Mouse (Mus musculus) C2C12 (cell line): ENCODE results near the gene Oxt. TPM values are rescaled to one million over a fixed set of nuclear protein-coding genes. Genes with fewer than 3 reads are reported as not detected.

ENCODE experiments used
- H3K27me3 ChIP-seq: one replicate; pipeline ENCODE4 v1.6.1; 2011; ENCODE audit not compliant: control insufficient read depth, insufficient read depth, insufficient read length
- H3K36me3 ChIP-seq: one replicate; pipeline ENCODE4 v1.6.1; 2011; ENCODE audit not compliant: control insufficient read depth, insufficient read depth
- H3K4me3 ChIP-seq: one replicate; pipeline ENCODE4 v1.5.1; 2011; ENCODE audit warnings: mild to moderate bottlenecking, control low read depth; ENCODE audit not compliant: poor library complexity, insufficient read depth, severe bottlenecking
- H3K79me2 ChIP-seq: one replicate; pipeline ENCODE4 v1.6.1; 2011; ENCODE audit not compliant: control insufficient read depth, insufficient read depth
- H3K79me3 ChIP-seq: one replicate; pipeline ENCODE4 v1.6.1; 2011; ENCODE audit warnings: low read depth, control low read depth
- H3ac ChIP-seq: one replicate; pipeline ENCODE3; 2011; ENCODE audit warnings: low read depth; ENCODE audit not compliant: control insufficient read depth, insufficient read length
- CEBPB ChIP-seq: IDR thresholded peaks from one replicate; pipeline ENCODE4 v1.6.1; 2011; ENCODE audit warnings: low read depth, mild to moderate bottlenecking, control low read depth, moderate library complexity
- CTCF ChIP-seq: IDR thresholded peaks from one replicate; pipeline ENCODE4 v1.5.1; 2011; ENCODE audit not compliant: control insufficient read depth, insufficient read depth, insufficient read length
- FOSL1 ChIP-seq: IDR thresholded peaks from one replicate; pipeline ENCODE4 v1.8.0; 2011; ENCODE audit warnings: mild to moderate bottlenecking, low read length; ENCODE audit not compliant: poor library complexity, insufficient read depth, severe bottlenecking
- MAX ChIP-seq: IDR thresholded peaks from one replicate; pipeline ENCODE4 v1.6.1; 2011; ENCODE audit warnings: mild to moderate bottlenecking, control low read depth
- MYOD1 ChIP-seq: IDR thresholded peaks from one replicate; pipeline ENCODE4 v1.6.1; 2011; ENCODE audit warnings: low read depth; ENCODE audit not compliant: control insufficient read depth, insufficient read length
- MYOG ChIP-seq: IDR thresholded peaks from one replicate; pipeline ENCODE4 v1.6.1; 2011; ENCODE audit not compliant: control insufficient read depth, insufficient read length; ENCODE audit errors: extremely low read depth
- USF1 ChIP-seq: IDR thresholded peaks from one replicate; pipeline ENCODE4 v1.6.1; 2011; ENCODE audit warnings: low read depth, mild to moderate bottlenecking, control low read depth, moderate library complexity
- polyA plus RNA-seq: library from polyadenylated mRNA; unstranded; fragments of >200 nt; fragmentation: generic; extraction: Trizol; gene quantifications from one replicate; pipeline ENCODE4 v1.2.1, GENCODE M21; 2012; ENCODE audit warnings: missing spikeins

Gene Oxt
- polyA plus RNA-seq, 1 experiment = not detected

DNA sequence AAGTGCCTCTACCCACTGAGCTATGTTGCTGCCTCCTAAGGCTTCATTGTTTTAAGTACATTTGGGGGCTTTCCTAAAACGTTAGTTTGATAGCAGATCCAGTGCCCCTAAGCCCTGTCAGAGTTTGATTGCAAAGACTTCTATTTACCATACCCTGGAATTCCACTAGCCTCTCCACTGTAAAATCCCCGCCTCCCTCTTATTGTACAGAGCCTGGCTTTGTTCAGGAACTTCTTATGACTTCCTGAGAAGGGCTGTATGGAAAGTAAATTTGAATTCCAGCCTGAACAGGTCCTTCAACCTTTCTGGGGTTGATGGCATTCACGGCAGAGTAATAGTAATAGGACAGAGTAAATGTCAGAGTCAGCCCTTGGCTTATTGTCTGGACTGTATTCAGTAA is 39.1 kb upstream of the Oxt start:
- TF ChIP-seq USF1 (no peak), FOSL1 (no peak), CEBPB (no peak), MYOD1 (no peak), CTCF (no peak)
- Histone ChIP-seq H3K79me3 (no peaks in the 10 kb centered on the region), H3K36me3 (peaks cover 80% of the 10 kb centered on the region), H3ac (no peak overlapping the region), H3K79me2 (no peaks in the 10 kb centered on the region), H3K4me3 (no peak overlapping the region), H3K27me3 (no peaks in the 10 kb centered on the region)

DNA sequence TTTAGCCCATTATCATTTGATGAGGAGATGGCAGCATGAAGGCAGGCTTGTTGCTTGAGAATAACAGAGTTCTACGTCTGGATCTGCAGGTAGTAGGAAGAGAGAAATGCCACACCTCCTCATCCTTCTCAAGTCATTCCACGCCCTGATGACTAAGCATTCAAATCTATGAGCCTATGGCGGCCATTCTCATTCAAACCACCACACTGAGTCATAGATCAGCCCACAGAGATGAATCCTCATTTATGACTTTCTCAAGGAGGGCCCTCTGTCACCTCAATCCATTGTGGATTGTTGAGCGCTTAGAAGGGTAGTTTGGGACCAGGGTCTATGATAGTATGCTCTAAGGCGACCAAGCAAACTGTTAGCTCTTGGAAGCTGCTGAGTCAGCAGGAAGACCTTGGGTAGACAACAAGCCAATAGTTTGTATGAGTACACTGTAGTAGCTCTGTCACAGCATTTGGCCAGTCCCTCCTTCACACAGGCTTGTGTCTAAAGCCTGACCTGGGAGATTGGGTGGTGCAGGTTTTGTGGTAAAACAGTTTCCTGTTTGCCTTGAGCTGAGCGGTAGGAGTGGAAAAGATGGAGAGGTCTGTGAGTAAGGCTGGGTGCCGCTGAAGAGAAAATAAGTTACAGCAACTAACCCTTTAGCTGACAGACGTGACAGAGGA is 37.0 kb upstream of the Oxt start:
- H3ac ChIP-seq = no peak overlapping the region
- no peaks in the 10 kb centered on the region for H3K79me3 ChIP-seq
- no peak overlapping the region for H3K4me3 ChIP-seq
- H3K27me3 ChIP-seq = no peaks in the 10 kb centered on the region
- no peaks in the 10 kb centered on the region for H3K79me2 ChIP-seq
- TF ChIP-seq CEBPB (no peak), USF1 (no peak), FOSL1 (no peak)
- H3K36me3 ChIP-seq = peaks cover 82% of the 10 kb centered on the region

DNA sequence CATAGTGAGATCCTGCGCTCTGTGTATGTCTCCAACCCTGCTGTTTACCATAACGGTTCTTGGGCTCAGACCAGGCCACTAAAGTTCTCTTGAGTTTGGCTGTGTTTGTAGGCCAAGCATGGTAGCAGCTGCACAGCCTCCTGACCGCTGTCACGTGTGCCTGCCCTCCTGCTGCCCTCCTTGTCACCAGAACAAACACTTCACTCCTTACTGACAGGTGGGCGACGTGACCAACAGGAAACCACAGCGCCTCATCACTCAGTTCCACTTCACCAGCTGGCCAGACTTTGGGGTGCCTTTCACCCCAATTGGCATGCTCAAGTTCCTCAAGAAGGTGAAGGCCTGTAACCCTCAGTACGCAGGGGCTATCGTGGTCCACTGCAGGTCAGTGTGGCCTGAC is 35.7 kb upstream of the Oxt start:
- Histone ChIP-seq H3ac (no peak overlapping the region), H3K36me3 (peaks cover 86% of the 10 kb centered on the region), H3K27me3 (no peaks in the 10 kb centered on the region), H3K79me2 (no peaks in the 10 kb centered on the region), H3K79me3 (no peaks in the 10 kb centered on the region), H3K4me3 (no peak overlapping the region)
- TF ChIP-seq CTCF = no peak
- TF ChIP-seq MYOD1 = no peak
- no peak for TF ChIP-seq MYOG
- no peak for TF ChIP-seq MAX
- no peak for TF ChIP-seq FOSL1
- TF ChIP-seq CEBPB = no peak
- TF ChIP-seq USF1 = no peak

GRCm38 (mm10) chr2:130546957-130547356 is 29.0 kb upstream of the Oxt start:
- H3ac ChIP-seq = no peak overlapping the region
- H3K79me3 ChIP-seq = no peaks in the 10 kb centered on the region
- TF ChIP-seq CTCF (no peak), MYOD1 (no peak), MYOG (no peak), CEBPB (no peak), USF1 (no peak), FOSL1 (no peak), MAX (no peak)
- peaks cover 74% of the 10 kb centered on the region for H3K36me3 ChIP-seq
- H3K79me2 ChIP-seq = no peaks in the 10 kb centered on the region
- H3K4me3 ChIP-seq = no peak overlapping the region
- H3K27me3 ChIP-seq = no peaks in the 10 kb centered on the region

DNA sequence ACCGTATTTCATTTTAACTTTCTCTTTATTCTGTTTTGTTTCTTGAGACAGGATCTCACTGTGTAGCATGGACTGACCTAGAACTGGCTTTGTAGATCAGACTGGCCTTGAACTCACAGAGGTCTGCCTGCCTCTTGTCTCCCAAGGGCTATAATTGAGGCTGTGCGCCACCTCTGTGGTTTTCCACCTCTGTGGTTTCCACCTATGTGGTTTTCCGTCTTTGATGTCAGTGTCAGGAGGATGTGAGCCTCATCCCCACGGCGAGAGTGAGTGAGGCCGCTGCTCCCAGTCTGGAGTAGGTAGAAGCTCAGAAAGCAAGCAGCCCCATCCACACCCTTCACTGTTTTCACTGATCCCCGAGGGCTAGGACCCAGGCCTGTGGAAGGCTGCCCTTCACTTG is 21.1 kb upstream of the Oxt start:
- H3K79me2 ChIP-seq = no peaks in the 10 kb centered on the region
- H3K36me3 ChIP-seq = peaks cover 46% of the 10 kb centered on the region
- TF ChIP-seq MYOD1 = no peak
- H3K4me3 ChIP-seq = no peak overlapping the region
- no peaks in the 10 kb centered on the region for H3K27me3 ChIP-seq
- no peak overlapping the region for H3ac ChIP-seq
- no peaks in the 10 kb centered on the region for H3K79me3 ChIP-seq

DNA sequence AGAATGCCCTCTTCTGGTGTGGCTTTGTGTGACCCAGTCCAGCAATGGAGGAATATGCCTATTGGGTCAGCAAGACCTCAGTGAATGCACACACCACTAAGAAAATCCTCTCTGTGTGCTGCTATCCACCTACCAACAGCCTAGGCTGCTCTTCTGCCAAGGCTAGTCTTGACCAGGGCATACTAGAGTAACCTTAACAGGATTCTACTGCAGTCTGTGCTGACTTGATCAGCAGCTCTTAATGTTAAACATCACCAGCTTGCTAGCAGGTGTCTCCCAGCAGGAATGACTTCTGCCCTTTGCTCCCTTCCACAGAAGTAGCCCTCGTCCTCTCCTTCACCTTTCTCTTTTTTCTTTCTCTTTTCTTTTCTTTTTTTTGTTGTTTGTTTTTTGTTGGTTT is 19.7 kb upstream of the Oxt start:
- Histone ChIP-seq H3K79me2 (no peaks in the 10 kb centered on the region), H3K36me3 (peaks cover 35% of the 10 kb centered on the region), H3K79me3 (no peaks in the 10 kb centered on the region), H3ac (no peak overlapping the region), H3K27me3 (no peaks in the 10 kb centered on the region), H3K4me3 (no peak overlapping the region)
- TF ChIP-seq CEBPB = no peak
- TF ChIP-seq MYOD1 = no peak
- TF ChIP-seq USF1 = no peak
- no peak for TF ChIP-seq FOSL1
- TF ChIP-seq MYOG = no peak
- TF ChIP-seq CTCF = no peak
- TF ChIP-seq MAX = no peak
